Mouse (Mus musculus) limb, embryonic 11.5 days (tissue): Measurements from ENCODE around the gene Rrbp1. TPM values are rescaled to one million over a fixed set of nuclear protein-coding genes. Genes with fewer than 3 reads are reported as not detected.

Experiments
- ATAC-seq: fragments of 200-750 bp; cut with Nextera tagmentation; 2 replicates; pipeline ENCODE4 v1.8.0; 2017; ENCODE audit warnings: low read depth; ENCODE audit not compliant: insufficient number of reproducible peaks, low FRiP score, low TSS enrichment
- DNase-seq: peaks from one replicate; pipeline ENCODE4 v3.0.0-alpha.2; 2015; ENCODE audit warnings: low spot score
- H3K27ac ChIP-seq: fragments of 300-500 bp; sonication (generic); replicated peaks from 2 replicates; pipeline ENCODE4 v1.5.1; 2014; ENCODE audit warnings: low read depth, mild to moderate bottlenecking, low read length
- H3K27me3 ChIP-seq: fragments of 300-500 bp; sonication (generic); 2 replicates; pipeline ENCODE4 v1.6.1; 2014; ENCODE audit warnings: mild to moderate bottlenecking, low read length, mixed read lengths; ENCODE audit not compliant: control insufficient read depth, insufficient read depth
- H3K36me3 ChIP-seq: fragments of 300-500 bp; sonication (generic); 2 replicates; pipeline ENCODE4 v1.6.1; 2014; ENCODE audit warnings: mild to moderate bottlenecking, low read length, moderate library complexity, mixed read lengths; ENCODE audit not compliant: control insufficient read depth, insufficient read depth
- H3K4me1 ChIP-seq: fragments of 300-500 bp; sonication (generic); 2 replicates; pipeline ENCODE4 v1.6.1; 2014; ENCODE audit warnings: low read length, mixed read lengths; ENCODE audit not compliant: control insufficient read depth, insufficient read depth
- H3K4me2 ChIP-seq: fragments of 300-500 bp; sonication (generic); 2 replicates; pipeline ENCODE4 v1.6.1; 2014; ENCODE audit warnings: low read depth, mild to moderate bottlenecking, moderate library complexity; ENCODE audit not compliant: severe bottlenecking
- H3K4me3 ChIP-seq: fragments of 300-500 bp; sonication (generic); 2 replicates; pipeline ENCODE4 v1.5.1; 2014; ENCODE audit warnings: low read depth, low read length
- H3K9ac ChIP-seq: fragments of 300-500 bp; sonication (generic); 2 replicates; pipeline ENCODE4 v1.6.1; 2014; ENCODE audit warnings: mild to moderate bottlenecking, low read length
- H3K9me3 ChIP-seq: fragments of 300-500 bp; sonication (generic); 2 replicates; pipeline ENCODE4 v1.6.1; 2016; ENCODE audit warnings: low read length; ENCODE audit not compliant: control insufficient read depth
- WGBS: fragments of 180-500 bp; shearing (Covaris S2); extraction: QIAGEN DNeasy Blood & Tissue Kit; methylation state at CpG from one replicate; pipeline ENCODE4 v1.1.7; 2014; 5-methylcytosine and 5-hydroxymethylcytosine counted together
- polyA plus RNA-seq: library from polyadenylated mRNA; unstranded; fragments of >200 nt; fragmentation: Nextera tagmentation; extraction: Ambion mirVana; gene quantifications from 2 replicates; pipeline ENCODE4 v1.2.1, GENCODE M21; 2014

Gene Rrbp1
- polyA plus RNA-seq, 1 experiment from 2014 or later = 57.0 TPM

- H3K4me2 ChIP-seq = no peak overlapping the region
- H3K27ac ChIP-seq = no peak overlapping the region
- no peak for ATAC-seq
- H3K9ac ChIP-seq = no peak overlapping the region
- H3K27me3 ChIP-seq = no peaks in the 10 kb centered on the region
- no peaks in the 10 kb centered on the region for H3K9me3 ChIP-seq
- 84% methylated on average over 5 of the region's 5 CpGs for WGBS
- no peak overlapping the region for H3K4me3 ChIP-seq
- no peaks in the 10 kb centered on the region for H3K36me3 ChIP-seq
- DNase-seq = no peak
- no peaks in the 10 kb centered on the region; the same call in 1 of the 2 replicates for H3K4me1 ChIP-seq
These were observed 8.7 kb downstream of the Rrbp1 start for GRCm38 (mm10) chr2:144002229-144002984.

- Histone ChIP-seq H3K4me3 (no peak overlapping the region), H3K27me3 (no peaks in the 10 kb centered on the region), H3K9ac (no peak overlapping the region), H3K36me3 (no peaks in the 10 kb centered on the region), H3K4me2 (no peak overlapping the region), H3K27ac (no peak overlapping the region), H3K4me1 (no peaks in the 10 kb centered on the region), H3K9me3 (no peaks in the 10 kb centered on the region)
- no peak for ATAC-seq
- DNase-seq = no peak
- WGBS = 77% methylated on average over 1 of the region's 1 CpGs
These were observed 18.1 kb downstream of the Rrbp1 start for GRCm38 (mm10) chr2:143992977-143993376.

GRCm38 (mm10) chr2:143991964-143992672, 18.9 kb downstream of the Rrbp1 start:
- no peak for ATAC-seq
- Histone ChIP-seq H3K9ac (no peak overlapping the region), H3K4me2 (no peak overlapping the region), H3K4me1 (no peaks in the 10 kb centered on the region), H3K4me3 (no peak overlapping the region), H3K9me3 (no peaks in the 10 kb centered on the region), H3K27me3 (no peaks in the 10 kb centered on the region), H3K27ac (no peak overlapping the region), H3K36me3 (no peaks in the 10 kb centered on the region)
- WGBS = 95% methylated on average over 7 of the region's 7 CpGs
- DNase-seq = no peak

GRCm38 (mm10) chr2:143990997-143991396, 20.1 kb downstream of the Rrbp1 start:
- no peak overlapping the region for H3K27ac ChIP-seq
- no peaks in the 10 kb centered on the region for H3K4me1 ChIP-seq
- H3K36me3 ChIP-seq = no peaks in the 10 kb centered on the region
- WGBS = 83% methylated on average over 1 of the region's 1 CpGs
- ATAC-seq = no peak
- no peak overlapping the region for H3K9ac ChIP-seq
- no peak overlapping the region for H3K4me2 ChIP-seq
- no peaks in the 10 kb centered on the region for H3K27me3 ChIP-seq
- no peak overlapping the region for H3K4me3 ChIP-seq
- no peak for DNase-seq
- H3K9me3 ChIP-seq = no peaks in the 10 kb centered on the region

GRCm38 (mm10) chr2:143988016-143988415, 23.0 kb downstream of the Rrbp1 start:
- Histone ChIP-seq H3K9ac (no peak overlapping the region), H3K4me3 (no peak overlapping the region), H3K36me3 (no peaks in the 10 kb centered on the region), H3K9me3 (no peaks in the 10 kb centered on the region), H3K27me3 (no peaks in the 10 kb centered on the region), H3K4me1 (no peaks in the 10 kb centered on the region), H3K4me2 (no peak overlapping the region), H3K27ac (no peak overlapping the region)
- DNase-seq (no peak), ATAC-seq (no peak)
- 88% methylated on average over 3 of the region's 3 CpGs for WGBS

- no peaks in the 10 kb centered on the region for H3K9me3 ChIP-seq
- DNase-seq (no peak), ATAC-seq (no peak)
- no peak overlapping the region for H3K27ac ChIP-seq
- no peaks in the 10 kb centered on the region for H3K4me1 ChIP-seq
- H3K27me3 ChIP-seq = no peaks in the 10 kb centered on the region
- H3K36me3 ChIP-seq = no peaks in the 10 kb centered on the region
- no peak overlapping the region for H3K4me3 ChIP-seq
- H3K9ac ChIP-seq = no peak overlapping the region
- 92% methylated on average over 2 of the region's 2 CpGs for WGBS
- no peak overlapping the region for H3K4me2 ChIP-seq
These were observed 23.6 kb downstream of the Rrbp1 start for GRCm38 (mm10) chr2:143987485-143987884.

GRCm38 (mm10) chr2:143983482-143983881, 27.6 kb downstream of the Rrbp1 start:
- no peak overlapping the region for H3K27ac ChIP-seq
- H3K4me1 ChIP-seq = no peaks in the 10 kb centered on the region
- no peaks in the 10 kb centered on the region for H3K27me3 ChIP-seq
- H3K9ac ChIP-seq = no peak overlapping the region
- H3K4me2 ChIP-seq = no peak overlapping the region
- no peaks in the 10 kb centered on the region for H3K9me3 ChIP-seq
- DNase-seq = no peak
- peaks cover 2% of the 10 kb centered on the region; the same call in 1 of the 2 replicates for H3K36me3 ChIP-seq
- no peak overlapping the region for H3K4me3 ChIP-seq
- ATAC-seq = no peak
- 51% methylated on average over 2 of the region's 2 CpGs for WGBS

- no peak for ATAC-seq
- Histone ChIP-seq H3K4me2 (no peak overlapping the region), H3K36me3 (peaks cover 3% of the 10 kb centered on the region; the same call in 1 of the 2 replicates), H3K27ac (no peak overlapping the region), H3K4me3 (no peak overlapping the region), H3K27me3 (no peaks in the 10 kb centered on the region), H3K9me3 (no peaks in the 10 kb centered on the region), H3K4me1 (no peaks in the 10 kb centered on the region), H3K9ac (no peak overlapping the region)
- no peak for DNase-seq
- WGBS = 59% methylated on average over 3 of the region's 3 CpGs
These were observed 28.2 kb downstream of the Rrbp1 start for GRCm38 (mm10) chr2:143982901-143983300.
